Mouse (Mus musculus) stomach, postnatal 0 days (tissue): Measurements from ENCODE around the gene Dazap2. TPM values are rescaled to one million over a fixed set of nuclear protein-coding genes. Genes with fewer than 3 reads are reported as not detected.

ENCODE experiments used
- ATAC-seq: fragments of 200-750 bp; cut with Nextera tagmentation; 2 replicates; pipeline ENCODE4 v1.8.0; 2017; ENCODE audit not compliant: low FRiP score, low TSS enrichment
- DNase-seq: peaks from one replicate; pipeline ENCODE4 v3.0.0-alpha.2; 2016; ENCODE audit warnings: low spot score
- H3K27ac ChIP-seq: fragments of 300-500 bp; sonication (generic); replicated peaks from 2 replicates; pipeline ENCODE4 v1.5.1; 2014; ENCODE audit warnings: mild to moderate bottlenecking, control low read depth
- H3K27me3 ChIP-seq: fragments of 300-500 bp; sonication (generic); 2 replicates; pipeline ENCODE4 v1.6.1; 2014; ENCODE audit warnings: low read length; ENCODE audit not compliant: control insufficient read depth, insufficient read depth
- H3K36me3 ChIP-seq: fragments of 300-500 bp; sonication (generic); 2 replicates; pipeline ENCODE4 v1.6.1; 2014; ENCODE audit warnings: low read length, mixed read lengths; ENCODE audit not compliant: control insufficient read depth, insufficient read depth
- H3K4me1 ChIP-seq: fragments of 300-500 bp; sonication (generic); replicated peaks from 2 replicates; pipeline ENCODE4 v1.6.1; 2014; ENCODE audit warnings: antibody characterized with exemption; ENCODE audit not compliant: control insufficient read depth, insufficient read depth
- H3K4me2 ChIP-seq: fragments of 300-500 bp; sonication (generic); replicated peaks from 2 replicates; pipeline ENCODE4 v1.6.1; 2014; ENCODE audit warnings: low read depth, mild to moderate bottlenecking, control low read depth, moderate library complexity
- H3K4me3 ChIP-seq: fragments of 300-500 bp; sonication (generic); 2 replicates; pipeline ENCODE4 v1.5.1; 2014; ENCODE audit warnings: low read depth, low read length, control low read depth
- H3K9ac ChIP-seq: fragments of 300-500 bp; sonication (generic); 2 replicates; pipeline ENCODE4 v1.6.1; 2014; ENCODE audit warnings: mild to moderate bottlenecking, low read length, control low read depth, mixed read lengths
- H3K9me3 ChIP-seq: fragments of 300-500 bp; sonication (generic); 2 replicates; pipeline ENCODE4 v1.6.1; 2016; ENCODE audit warnings: low read length; ENCODE audit not compliant: control insufficient read depth
- CTCF ChIP-seq: IDR thresholded peaks from 2 replicates; pipeline ENCODE4 v1.5.1; 2016; ENCODE audit warnings: antibody characterized with exemption, low read depth, mild to moderate bottlenecking, moderate library complexity
- EP300 ChIP-seq: optimal IDR thresholded peaks from 2 replicates; pipeline ENCODE3; 2016; ENCODE audit warnings: antibody characterized with exemption
- WGBS: fragments of 180-500 bp; shearing (Covaris S2); extraction: QIAGEN DNeasy Blood & Tissue Kit; methylation state at CpG from one replicate; pipeline ENCODE4 v1.1.7; 2014; 5-methylcytosine and 5-hydroxymethylcytosine counted together
- polyA plus RNA-seq: library from polyadenylated mRNA; unstranded; fragments of >200 nt; fragmentation: Nextera tagmentation; extraction: Ambion mirVana; gene quantifications from 2 replicates; pipeline ENCODE4 v1.2.1, GENCODE M21; 2015

Gene Dazap2
- polyA plus RNA-seq, 1 experiment from 2014 or later, result 177 TPM

GRCm38 (mm10) chr15:100576392-100576791 is 38.8 kb upstream of the Dazap2 start:
- WGBS, result 88% methylated on average over 6 of the region's 6 CpGs
- H3K27ac ChIP-seq, result no peak overlapping the region

GRCm38 (mm10) chr15:100576810-100577209 is 38.3 kb upstream of the Dazap2 start:
- WGBS, result 72% methylated on average over 6 of the region's 6 CpGs
- H3K4me2 ChIP-seq, result no peak overlapping the region
- H3K4me1 ChIP-seq, result peaks cover 3% of the 10 kb centered on the region; the same call in 1 of the 2 replicates
- TF ChIP-seq EP300 (no peak), CTCF (no peak)
- no peak for DNase-seq
- H3K36me3 ChIP-seq, result no peaks in the 10 kb centered on the region; the same call in 1 of the 2 replicates
- no peaks in the 10 kb centered on the region for H3K27me3 ChIP-seq
- H3K4me3 ChIP-seq, result no peak overlapping the region
- no peak overlapping the region for H3K9ac ChIP-seq
- ATAC-seq, result no peak
- no peak overlapping the region for H3K27ac ChIP-seq
- H3K9me3 ChIP-seq, result no peaks in the 10 kb centered on the region

More at GRCm38 (mm10) chr15:100576392-100576791, 38.8 kb upstream of the Dazap2 start:
- ATAC-seq (no peak), DNase-seq (no peak)
- Histone ChIP-seq H3K27me3 (no peaks in the 10 kb centered on the region), H3K4me2 (no peak overlapping the region), H3K4me1 (peaks cover 3% of the 10 kb centered on the region; the same call in 1 of the 2 replicates), H3K9me3 (no peaks in the 10 kb centered on the region), H3K9ac (no peak overlapping the region), H3K36me3 (no peaks in the 10 kb centered on the region; the same call in 1 of the 2 replicates), H3K4me3 (no peak overlapping the region)
- TF ChIP-seq EP300 (no peak), CTCF (no peak)

GRCm38 (mm10) chr15:100577972-100578371 is 37.2 kb upstream of the Dazap2 start:
- Histone ChIP-seq H3K9me3 (no peaks in the 10 kb centered on the region), H3K9ac (no peak overlapping the region), H3K4me2 (no peak overlapping the region), H3K4me1 (peaks cover 3% of the 10 kb centered on the region; the same call in 1 of the 2 replicates), H3K27me3 (no peaks in the 10 kb centered on the region), H3K36me3 (no peaks in the 10 kb centered on the region; the same call in 1 of the 2 replicates), H3K27ac (no peak overlapping the region), H3K4me3 (no peak overlapping the region)
- ATAC-seq (no peak), DNase-seq (no peak)
- TF ChIP-seq EP300 (no peak), CTCF (no peak)
- WGBS, result 76% methylated on average over 16 of the region's 16 CpGs

GRCm38 (mm10) chr15:100580108-100580507 is 35.0 kb upstream of the Dazap2 start:
- Histone ChIP-seq H3K9me3 (no peaks in the 10 kb centered on the region), H3K4me1 (peaks cover 2% of the 10 kb centered on the region; the same call in 1 of the 2 replicates), H3K4me2 (no peak overlapping the region), H3K9ac (no peak overlapping the region), H3K27me3 (no peaks in the 10 kb centered on the region), H3K27ac (no peak overlapping the region), H3K36me3 (no peaks in the 10 kb centered on the region; the same call in 1 of the 2 replicates), H3K4me3 (no peak overlapping the region)
- WGBS, result 89% methylated on average over 10 of the region's 10 CpGs
- DNase-seq (no peak), ATAC-seq (no peak)
- no peak for TF ChIP-seq CTCF
- TF ChIP-seq EP300, result no peak

- DNase-seq (no peak), ATAC-seq (no peak)
- Histone ChIP-seq H3K36me3 (peaks cover 5% of the 10 kb centered on the region; the same call in 1 of the 2 replicates), H3K9me3 (no peaks in the 10 kb centered on the region), H3K4me1 (no peaks in the 10 kb centered on the region), H3K9ac (no peak overlapping the region), H3K4me3 (no peak overlapping the region), H3K4me2 (no peak overlapping the region), H3K27me3 (no peaks in the 10 kb centered on the region), H3K27ac (no peak overlapping the region)
- 92% methylated on average over 16 of the region's 16 CpGs for WGBS
- TF ChIP-seq CTCF, result no peak
- TF ChIP-seq EP300, result no peak
Observed at GRCm38 (mm10) chr15:100585931-100586330, 29.2 kb upstream of the Dazap2 start.

- Histone ChIP-seq H3K4me3 (no peak overlapping the region), H3K4me1 (no peaks in the 10 kb centered on the region), H3K4me2 (no peak overlapping the region), H3K9me3 (no peaks in the 10 kb centered on the region), H3K36me3 (peaks cover 5% of the 10 kb centered on the region; the same call in 1 of the 2 replicates), H3K27me3 (no peaks in the 10 kb centered on the region), H3K9ac (no peak overlapping the region), H3K27ac (no peak overlapping the region)
- ATAC-seq, result no peak
- 80% methylated on average over 4 of the region's 4 CpGs for WGBS
- no peak for TF ChIP-seq EP300
- TF ChIP-seq CTCF, result no peak
- DNase-seq, result no peak
Observed at GRCm38 (mm10) chr15:100587166-100587565, 28.0 kb upstream of the Dazap2 start.
